Mouse (Mus musculus) liver, adult (tissue): ENCODE results near the gene Hectd3.

Experiments
- GATA4 ChIP-seq: IDR thresholded peaks from 2 replicates; pipeline ENCODE4 v1.6.1; 2014; ENCODE audit warnings: mild to moderate bottlenecking, low read length; ENCODE audit not compliant: insufficient replicate concordance

The Hectd3 gene

GRCm38 (mm10) chr4:116995131-116995797, at the start of gene Hectd3:
TSS of gene Hectd3 (plus strand) at chr4:116995317.
- TF ChIP-seq GATA4 = no peak

DNA sequence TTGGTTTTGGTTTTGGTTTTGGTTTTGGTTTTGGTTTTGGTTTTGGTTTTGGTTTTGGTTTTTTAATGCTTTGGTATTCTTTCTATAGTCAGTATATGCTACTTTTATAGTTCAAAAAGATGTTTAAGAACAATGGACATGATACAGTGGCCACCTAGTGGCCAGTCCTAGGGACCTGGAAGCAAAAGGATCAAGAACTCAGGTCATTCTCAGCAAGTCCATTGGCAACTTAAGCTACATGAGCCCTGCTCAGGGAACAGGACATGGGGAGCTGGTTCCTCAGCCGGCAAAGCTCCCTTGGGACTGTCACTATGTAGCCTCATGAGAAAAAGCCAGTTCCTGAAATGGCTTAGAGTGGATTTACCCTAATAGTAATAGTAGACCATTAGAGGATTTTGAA, 43.5 kb upstream of the Hectd3 start:
- no peak for TF ChIP-seq GATA4

GRCm38 (mm10) chr4:116954951-116955350, 40.2 kb upstream of the Hectd3 start:
- TF ChIP-seq GATA4 = no peak

DNA sequence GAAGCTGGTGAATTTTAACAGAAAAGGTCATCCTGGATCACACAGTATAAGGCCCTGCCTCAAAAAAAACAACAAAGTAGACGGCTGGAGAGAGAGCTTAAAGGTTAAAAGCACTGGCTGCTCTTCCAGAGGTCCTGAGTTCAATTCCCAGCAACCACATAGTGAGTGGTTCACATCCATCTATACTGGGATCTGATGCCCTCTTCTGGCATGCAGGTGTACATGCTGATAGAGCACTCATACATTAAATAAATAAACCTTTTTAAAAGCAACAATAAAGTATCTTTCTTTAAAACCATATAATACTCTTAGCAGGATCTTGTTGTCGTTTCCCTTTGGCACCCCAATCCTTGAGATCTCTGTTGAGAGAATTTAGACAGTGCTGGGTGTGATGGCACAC, 18.6 kb upstream of the Hectd3 start:
- no peak for TF ChIP-seq GATA4

- no peak for TF ChIP-seq GATA4
Measured at GRCm38 (mm10) chr4:116985681-116986080, 9.4 kb upstream of the Hectd3 start.

DNA sequence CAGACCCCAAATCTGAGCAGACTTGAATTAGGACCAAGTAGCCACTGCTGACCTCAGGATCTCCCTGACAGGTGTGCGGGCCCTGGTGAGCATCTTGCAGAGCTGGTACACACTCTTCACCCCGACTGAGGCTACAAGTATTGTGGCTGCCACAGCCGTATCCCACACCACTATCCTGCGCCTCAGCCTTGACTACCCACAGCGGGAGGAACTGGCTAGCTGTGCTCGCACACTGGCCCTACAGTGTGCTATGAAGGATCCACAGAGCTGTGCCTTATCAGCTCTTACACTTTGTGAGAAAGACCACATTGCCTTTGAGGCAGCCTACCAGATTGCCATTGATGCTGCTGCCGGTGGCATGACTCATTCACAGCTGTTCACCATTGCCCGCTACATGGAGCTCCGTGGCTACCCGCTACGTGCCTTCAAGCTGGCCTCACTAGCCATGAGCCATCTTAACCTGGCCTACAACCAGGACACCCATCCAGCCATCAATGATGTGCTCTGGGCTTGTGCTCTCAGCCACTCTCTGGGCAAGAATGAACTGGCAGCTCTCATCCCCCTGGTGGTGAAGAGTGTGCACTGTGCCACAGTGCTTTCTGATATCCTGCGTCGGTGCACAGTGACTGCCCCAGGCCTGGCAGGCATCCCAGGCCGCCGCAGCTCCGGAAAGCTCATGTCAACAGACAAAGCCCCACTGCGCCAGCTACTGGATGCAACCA, 8.6 kb upstream of the Hectd3 start:
- TF ChIP-seq GATA4 = peak; percentile 34; the same call in 1 of the 2 replicates

- no peak for TF ChIP-seq GATA4
Measured at GRCm38 (mm10) chr4:116987122-116987456, 8.0 kb upstream of the Hectd3 start.

DNA sequence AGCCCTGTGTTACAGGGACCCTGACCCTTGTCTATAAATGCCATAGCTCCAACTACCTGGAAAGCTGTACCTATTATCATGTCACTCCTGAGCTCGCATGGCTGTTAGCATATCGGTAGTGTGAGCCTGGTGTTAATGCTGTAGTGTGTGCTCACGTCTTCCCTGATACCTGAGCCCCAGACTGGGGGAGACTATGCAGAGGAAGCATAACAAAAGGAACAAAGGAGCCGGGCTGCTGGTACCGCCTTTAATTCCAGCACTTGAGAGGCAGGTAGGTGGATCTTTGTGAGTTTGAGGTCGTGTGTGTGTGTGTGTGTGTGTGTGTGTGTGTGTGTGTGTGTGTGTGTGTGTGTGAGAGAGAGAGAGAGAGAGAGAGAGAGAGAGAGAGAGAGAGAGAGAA, 5.4 kb upstream of the Hectd3 start:
- no peak for TF ChIP-seq GATA4

GRCm38 (mm10) chr4:116991366-116991765, 3.8 kb upstream of the Hectd3 start:
- no peak for TF ChIP-seq GATA4

- TF ChIP-seq GATA4 = no peak
Measured at GRCm38 (mm10) chr4:116993672-116994621, 1.2 kb upstream of the Hectd3 start, which contains the start of gene Urod. TSS of gene Urod (minus strand) at chr4:116994413.

GRCm38 (mm10) chr4:116995798-116996135, 650 bp downstream of the Hectd3 start:
- no peak for TF ChIP-seq GATA4

DNA sequence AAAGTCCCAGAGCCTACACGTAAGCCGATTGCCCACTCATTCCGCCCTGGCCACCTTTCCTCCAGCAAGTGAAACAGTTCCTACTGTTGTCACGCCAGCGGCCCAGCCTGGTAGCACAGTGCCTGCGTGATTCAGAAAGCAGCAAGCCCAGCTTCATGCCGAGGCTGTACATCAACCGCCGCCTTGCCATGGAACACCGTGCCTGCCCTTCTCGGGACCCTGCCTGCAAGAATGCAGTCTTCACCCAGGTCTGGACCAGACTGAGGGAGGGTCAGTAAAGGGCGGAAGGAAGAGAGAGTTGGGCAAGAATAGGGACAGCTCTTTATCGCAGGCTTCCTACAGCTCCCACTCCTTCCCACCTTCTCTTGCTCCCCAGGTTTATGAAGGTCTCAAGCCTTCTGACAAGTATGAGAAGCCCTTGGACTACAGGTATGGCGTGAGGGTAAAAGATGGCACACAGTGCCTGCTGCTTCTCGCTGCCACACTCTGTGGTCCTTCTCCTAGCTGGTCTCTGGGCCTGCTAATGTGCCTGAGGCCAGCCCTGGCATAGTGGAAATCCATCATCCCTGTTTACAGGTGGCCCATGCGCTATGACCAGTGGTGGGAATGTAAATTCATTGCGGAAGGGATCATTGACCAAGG, 4.5 kb downstream of the Hectd3 start:
- no peak for TF ChIP-seq GATA4

DNA sequence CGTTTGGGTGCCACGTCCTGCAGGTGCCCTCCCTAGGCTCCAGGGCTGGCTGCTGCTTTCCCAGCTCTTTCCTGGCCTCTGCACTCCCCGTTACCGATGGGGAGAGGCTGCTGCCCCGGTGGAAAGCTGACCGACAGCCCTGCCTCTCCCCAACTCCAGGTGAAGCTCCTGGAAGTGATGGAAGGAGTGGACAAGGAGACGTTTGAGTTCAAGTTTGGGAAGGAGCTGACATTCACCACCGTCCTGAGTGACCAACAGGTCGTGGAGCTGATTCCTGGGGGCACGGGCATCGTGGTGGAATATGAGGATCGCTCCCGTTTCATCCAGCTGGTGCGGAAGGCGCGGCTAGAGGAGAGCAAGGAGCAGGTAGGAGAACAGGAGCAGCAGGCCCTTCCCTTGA, 6.8 kb downstream of the Hectd3 start:
- TF ChIP-seq GATA4 = no peak

GRCm38 (mm10) chr4:117002543-117003521, 7.7 kb downstream of the Hectd3 start:
- no peak for TF ChIP-seq GATA4
